Mouse (Mus musculus): Measurements from ENCODE around the gene Zfp1.
"Not testable (repeated sequence)": the region's sequence is repeated elsewhere in the genome, so short reads cannot be mapped to it uniquely, and the experiment has no call there.

Zfp1 gene

DNA sequence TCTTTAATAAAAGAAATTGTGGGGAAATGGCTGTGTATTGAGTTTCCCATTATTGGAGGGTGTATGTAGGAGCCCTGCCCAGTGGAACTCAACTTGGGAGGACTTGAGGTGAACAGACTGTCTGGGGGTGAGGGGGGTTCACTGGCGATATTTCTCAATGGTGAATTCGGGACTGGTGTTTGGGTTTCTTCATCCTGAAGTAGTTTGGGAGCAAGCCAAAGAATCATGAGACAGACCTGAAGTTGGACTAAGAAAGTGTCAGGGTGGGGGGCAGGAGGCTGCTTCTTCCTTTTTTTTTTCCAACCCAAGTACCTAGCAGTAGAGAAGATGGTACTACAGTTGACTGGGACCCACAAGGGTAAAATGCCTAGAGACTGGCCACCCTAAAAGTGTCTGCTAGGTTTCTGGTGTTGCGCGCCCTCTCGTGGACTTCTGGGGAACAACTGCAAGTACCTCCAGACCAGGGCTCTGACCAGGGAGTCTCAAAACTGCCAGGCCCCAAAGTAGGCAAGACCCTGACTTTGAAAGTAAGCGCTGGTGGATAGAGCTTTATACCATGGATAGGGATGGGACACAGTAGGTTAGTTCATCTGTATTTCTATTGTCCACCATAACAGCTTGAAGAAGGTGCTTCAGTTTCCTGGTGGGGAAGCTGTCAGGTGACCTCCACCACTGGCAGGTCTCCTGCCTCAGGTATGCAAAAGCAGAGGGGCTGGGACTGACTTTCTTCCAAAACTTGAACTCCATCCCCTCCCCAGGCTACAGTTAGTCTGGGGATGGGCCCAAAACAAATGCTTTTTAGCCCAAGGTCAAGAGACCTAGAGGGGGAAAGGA lies 17.3 kb upstream of the Zfp1 start:
- peak in 1 of 2 experiments; percentile 76 for DNase-seq (ENCODE audit: low spot score in 2 of 2)

DNA sequence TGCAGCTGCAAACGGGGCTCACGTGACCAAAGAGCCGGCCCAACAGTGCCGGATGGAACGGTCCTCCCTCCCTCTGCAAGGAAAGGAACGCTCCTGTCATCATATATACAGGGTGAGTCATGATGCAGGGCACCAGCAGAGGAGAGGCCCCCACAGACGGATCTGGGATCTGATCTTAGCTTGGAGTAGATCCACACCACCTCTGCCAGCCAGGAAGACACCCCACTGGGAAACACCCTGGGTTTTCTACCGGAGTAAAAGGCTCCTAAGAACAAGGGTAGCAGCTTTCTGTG lies 16.7 kb upstream of the Zfp1 start:
- DNase-seq (ENCODE audit: low spot score in 2 of 2), result peak in 1 of 2 experiments; percentile 52

DNA sequence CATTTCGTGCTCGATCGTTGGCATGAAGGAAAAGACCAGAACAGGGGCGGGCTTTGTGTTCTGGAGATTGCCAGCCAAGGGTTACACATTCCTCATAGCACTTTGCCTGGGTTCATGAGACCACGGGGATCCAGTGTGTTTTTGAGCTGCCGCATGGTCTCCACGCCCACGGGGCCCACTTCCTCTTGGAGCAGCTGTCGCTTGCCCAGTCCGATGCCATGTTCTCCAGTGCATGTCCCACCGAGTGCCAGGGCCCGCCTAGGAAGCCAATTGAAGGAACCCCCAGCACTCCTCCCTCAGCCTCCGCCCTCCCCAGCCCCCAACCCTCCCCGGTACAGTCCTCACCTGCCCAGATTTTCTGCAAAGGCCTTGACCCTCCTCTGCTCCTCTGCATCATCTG lies 16.3 kb upstream of the Zfp1 start:
- DNase-seq (ENCODE audit: low spot score in 2 of 2), result no peak

DNA sequence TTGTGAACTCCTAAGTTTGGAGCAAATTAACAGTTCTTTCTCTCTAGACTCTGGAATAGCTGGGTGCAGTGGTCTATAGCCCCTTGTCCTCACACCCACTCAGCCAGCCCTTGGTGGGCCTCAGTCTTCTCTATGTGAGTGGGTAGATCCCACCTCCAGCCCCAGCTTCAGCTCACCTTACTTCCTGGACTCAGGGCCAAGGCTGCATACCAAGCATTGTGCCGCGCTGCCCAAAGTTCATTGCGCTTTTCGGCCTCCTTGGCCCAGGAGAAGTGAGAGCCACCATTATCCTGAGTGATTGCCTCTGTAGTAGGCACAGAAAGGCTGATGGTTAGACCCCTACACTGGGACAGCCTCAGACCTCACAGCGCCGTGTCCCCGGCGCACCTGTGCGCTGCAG lies 15.3 kb upstream of the Zfp1 start:
- no peak for DNase-seq (ENCODE audit: low spot score in 2 of 2)

DNA sequence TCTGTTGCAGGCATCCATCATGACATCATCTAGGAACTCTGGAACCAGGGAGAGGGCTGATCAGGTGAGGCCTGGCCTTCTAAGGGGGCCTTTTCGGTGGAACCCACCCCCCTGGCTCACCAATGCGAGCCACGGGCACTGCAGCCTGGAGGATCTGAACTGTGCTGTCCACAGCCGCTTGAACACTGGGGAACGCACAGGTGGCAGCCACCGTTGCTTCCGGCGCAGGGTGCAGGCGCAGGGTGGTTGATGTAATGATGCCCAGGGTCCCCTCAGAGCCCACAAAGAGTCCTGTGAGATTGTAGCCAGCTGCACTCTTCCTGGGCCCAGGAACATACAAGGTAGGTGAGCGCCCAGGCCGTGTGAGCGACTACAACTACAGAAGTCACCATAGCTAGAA lies 14.8 kb upstream of the Zfp1 start:
- no peak for DNase-seq (ENCODE audit: low spot score in 2 of 2)

DNA sequence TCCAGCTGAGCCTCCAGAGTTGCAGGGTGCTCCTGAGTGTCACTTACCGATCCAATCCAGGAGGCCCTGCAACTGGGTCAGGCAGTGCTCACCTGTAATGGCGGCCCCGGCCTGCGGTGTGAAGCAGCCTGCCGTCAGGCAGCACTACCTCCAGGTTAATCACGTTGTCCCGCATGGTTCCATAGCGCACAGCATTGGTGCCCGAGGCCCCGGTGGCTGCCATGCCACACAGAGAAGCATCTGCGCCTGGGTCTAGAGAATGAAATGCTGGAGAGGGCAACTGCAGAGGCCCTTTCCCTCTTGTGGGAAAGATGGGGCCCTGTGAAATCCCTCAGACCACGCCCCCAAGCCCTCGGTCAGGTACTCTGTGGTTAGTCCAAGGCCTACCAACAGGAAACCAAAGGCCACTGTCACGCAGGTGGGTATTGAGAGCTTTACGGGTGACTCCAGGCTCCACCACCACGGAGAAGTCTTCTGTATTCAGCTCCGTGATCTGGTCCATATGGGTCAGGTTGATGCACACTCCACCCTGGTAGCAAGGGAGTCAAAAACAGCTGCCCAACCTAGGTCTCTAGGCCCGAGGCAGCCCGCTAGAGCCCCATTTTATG lies 14.2 kb upstream of the Zfp1 start:
- DNase-seq (ENCODE audit: low spot score in 2 of 2), result no peak

DNA sequence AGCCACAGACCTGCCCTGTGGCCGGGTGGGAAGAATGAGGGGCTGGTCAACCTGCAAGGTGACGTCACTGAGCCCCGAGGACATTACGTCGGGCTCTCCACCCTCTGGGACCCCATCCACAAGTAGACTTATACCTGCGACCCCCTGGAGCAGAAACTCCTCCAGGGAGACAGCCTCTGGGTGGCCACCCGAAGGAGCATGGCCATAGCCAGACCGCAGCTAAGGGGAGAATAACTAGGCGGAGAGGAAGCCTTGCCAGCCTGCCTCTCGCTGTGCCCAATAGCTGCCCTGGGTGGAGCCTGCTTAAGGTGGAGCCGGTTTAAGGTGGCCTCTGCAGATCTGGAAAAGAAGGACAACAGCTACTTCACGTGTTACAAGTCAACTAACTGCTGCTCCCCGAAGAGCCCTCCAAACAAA lies 13.1 kb upstream of the Zfp1 start, which contains the start of gene Ldhd:
TSS of gene Ldhd (minus strand) at position 270 of the 417 bp plus-strand sequence.
- peak in 1 of 2 experiments; percentile 57 for DNase-seq (ENCODE audit: low spot score in 2 of 2)

DNA sequence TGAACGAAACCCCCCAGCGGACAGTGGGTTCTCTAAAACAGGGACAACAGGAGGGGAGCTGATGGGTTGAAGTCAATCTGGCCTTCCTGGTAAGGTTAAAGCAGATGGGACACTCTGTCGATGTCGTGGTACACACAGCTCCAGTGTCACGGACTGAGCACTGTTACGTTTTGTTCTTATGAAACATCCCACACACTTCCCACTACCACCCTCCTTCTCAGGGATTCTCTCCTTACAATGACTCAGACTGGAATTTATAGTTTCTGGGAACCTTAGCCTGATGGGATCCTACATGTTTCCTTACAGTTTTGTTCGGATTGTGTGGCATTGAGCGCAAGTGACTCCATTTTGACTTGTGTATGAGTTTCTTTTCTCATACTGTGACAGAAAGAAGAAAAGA lies 11.6 kb upstream of the Zfp1 start:
- no peak for DNase-seq (ENCODE audit: low spot score in 2 of 2)

DNA sequence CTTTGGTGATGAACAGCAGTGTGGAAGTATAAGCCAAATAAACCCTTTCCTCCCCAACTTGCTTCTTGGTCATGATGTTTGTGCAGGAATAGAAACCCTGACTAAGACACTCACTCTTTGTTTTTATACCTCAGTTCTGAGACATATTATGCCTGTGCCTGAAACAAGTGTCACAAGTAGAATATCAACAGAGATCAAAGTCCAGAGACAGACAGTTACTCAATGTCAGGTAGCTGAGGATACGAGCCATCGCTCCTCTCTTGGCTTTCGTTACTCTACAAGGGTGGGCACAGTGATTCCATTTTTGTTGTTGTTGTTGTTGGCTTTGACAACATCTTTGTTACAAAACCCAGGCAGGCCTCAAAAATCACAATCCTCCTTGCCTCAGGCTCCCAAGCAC lies 10.2 kb upstream of the Zfp1 start:
- DNase-seq (ENCODE audit: low spot score in 2 of 2), result no peak

DNA sequence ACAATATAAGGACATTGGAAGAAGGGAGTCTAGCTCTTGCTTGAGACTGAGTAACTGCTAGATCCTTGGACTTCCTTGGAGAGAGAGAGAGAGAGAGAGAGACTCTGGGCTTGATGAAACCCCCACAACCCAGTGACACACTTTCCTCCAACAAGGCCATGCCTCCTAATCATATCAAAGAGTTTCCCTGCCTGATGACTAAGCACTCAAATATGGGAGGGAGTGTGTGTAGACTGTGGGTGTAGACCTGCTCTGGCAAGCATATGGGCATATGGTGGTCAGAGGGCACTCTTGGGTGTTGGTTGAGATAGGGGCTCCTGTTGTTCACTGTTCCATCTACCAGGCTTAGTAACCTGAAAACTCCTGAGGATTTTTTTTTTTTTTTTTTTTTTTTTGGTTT lies 5.1 kb upstream of the Zfp1 start:
- no peak for DNase-seq (ENCODE audit: low spot score in 2 of 2)

DNA sequence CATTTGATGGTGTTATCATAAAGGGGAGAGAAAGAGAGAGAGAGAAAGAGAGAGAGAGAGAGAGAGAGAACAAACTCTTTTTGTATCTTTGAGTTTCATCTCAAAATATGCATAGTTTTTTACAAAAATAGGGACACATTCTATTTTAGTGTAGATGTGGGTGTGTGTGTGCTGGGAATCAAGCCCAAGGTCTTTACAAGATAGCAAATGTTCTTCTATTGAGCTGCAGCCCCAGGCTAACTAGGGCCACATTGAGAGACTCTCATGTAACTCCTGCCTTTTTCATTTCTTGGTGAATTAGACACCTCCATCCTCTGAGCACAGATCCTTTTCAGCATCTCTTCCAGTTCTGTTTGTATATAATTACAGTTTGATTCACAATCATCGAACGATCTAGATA lies 2.1 kb upstream of the Zfp1 start:
- DNase-seq (ENCODE audit: low spot score in 2 of 2), result no peak

DNA sequence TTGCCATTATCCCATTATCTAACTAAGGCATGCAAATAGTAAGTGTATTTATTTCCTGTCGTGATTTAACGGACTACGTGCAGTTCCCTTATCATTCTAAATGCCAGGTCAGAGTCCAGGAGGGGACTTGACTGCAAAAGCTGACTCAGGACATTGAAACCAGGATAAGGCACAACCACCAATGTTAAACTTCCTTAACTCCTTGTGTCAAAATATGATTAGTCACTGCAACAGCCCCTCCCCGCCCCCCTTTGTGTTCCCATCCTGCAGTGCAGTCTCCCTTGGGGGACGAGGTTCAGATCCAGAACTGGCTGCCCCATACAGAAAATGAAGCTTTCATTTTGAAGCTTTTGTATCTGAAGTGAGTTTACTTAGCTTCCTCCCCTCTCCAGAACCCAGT lies 705 bp upstream of the Zfp1 start:
- DNase-seq (ENCODE audit: low spot score in 2 of 2), result no peak

DNA sequence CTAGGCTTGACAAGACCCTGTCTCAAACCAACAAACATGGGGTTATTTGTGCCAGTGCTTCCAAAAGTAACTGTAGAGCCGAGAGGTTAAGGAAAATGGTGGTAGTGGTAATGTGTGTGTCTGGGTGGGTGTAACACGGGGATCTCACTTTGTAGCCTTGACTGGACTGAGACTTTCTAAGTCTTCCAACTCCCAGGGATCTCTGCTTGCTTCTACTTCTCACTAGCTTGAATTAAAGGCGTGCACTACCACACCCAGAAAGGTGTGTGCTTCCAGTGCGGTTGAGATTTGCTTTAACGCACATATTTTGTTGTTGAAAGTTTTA lies 300 bp upstream of the Zfp1 start:
- DNase-seq (ENCODE audit: low spot score in 2 of 2), result no peak

DNA sequence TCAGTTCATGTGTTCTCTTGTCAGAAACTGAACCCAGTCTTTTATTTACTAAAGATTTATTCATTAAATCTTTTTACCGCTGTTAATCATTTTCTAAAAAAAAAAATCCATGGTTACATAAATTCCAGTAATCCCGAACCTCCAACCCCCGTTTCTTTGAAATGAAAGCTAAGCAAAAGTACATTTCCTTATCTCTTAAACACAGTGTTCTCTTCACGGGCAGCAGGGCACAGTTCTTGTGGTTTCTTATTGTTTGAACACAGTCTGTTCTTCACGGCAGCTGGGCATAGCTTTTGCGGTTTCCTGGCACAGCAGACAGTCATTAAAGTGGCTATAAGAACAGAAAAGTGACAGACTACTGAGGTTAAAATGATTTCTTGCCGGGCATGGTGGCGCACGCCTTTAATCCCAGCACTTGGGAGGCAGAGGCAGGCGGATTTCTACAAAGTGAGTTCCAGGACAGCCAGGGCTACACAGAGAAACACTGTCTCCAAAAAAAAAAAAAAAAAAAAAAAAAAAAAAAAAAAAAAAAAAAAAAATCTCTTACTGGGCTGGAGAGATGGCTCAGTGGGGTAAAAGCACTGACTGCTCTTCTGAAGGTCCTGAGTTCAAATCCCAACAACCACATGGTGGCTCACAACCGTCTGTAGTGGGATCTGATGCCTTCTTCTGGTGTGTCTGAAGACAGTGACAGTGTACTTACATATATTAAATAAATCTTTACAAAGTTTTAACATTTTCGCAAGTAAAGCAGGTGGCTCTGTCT lies 1.3 kb downstream of the Zfp1 start:
- DNase-seq (ENCODE audit: low spot score in 2 of 2), result not testable (repeated sequence)

DNA sequence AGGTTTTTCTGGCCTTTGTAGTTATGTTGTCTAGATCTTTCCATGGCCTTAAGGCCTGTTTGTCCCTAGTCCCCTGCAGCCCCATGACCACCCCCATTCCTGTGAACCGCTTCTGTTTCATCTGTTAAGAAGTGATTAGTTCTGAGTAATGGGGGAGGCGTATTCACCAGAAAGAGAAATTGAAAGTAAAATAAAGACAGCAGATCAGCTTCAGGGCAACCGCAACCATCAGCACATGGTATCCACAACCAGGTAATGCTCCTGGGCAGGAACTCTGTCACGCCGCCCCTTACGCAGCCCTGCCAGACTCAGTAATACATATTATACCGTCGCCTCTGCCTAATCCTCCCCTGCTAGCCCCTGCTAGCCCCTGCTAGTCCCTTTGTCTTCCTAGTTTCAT lies 2.5 kb downstream of the Zfp1 start:
- no peak for DNase-seq (ENCODE audit: low spot score in 2 of 2)

DNA sequence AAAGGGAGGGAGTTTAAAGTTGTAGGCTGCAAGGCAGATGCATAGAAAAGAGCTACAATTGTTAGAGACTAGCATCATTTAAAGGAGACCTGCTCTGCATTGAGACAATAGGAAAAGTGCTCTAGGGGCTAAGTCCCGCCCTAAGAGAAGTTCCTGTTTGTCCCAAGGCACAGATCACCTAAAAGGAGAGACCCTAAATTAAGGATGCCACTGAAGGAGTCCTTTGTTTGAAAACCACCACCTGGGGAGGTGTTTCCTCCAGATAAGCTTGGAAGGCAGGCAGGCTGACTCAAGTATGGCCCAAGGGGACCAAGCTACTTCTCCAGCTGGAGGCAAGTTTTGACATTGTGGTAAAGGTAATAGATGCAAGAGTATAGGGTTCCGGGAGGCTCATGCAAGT lies 5.6 kb downstream of the Zfp1 start:
- DNase-seq (ENCODE audit: low spot score in 2 of 2), result no peak

DNA sequence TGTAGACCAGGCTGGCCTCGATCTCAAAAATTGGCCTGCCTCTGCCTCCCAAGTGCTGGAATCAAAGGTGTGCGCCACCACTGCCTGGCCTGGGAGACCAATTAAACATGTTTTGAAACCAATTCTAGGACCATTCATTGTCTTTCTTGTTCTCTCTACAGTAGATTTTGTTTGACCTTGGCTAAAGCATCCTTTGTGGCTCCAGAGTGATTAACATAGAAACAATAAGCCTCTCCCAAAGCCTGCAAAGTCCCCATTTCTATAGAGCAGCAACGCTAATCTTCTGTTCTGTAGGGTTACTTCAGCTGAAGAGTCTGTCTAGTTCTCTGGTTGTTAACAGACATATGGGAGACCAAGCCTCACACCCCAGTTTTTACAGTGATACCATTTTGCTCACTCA lies 7.5 kb downstream of the Zfp1 start:
- no peak for DNase-seq (ENCODE audit: low spot score in 2 of 2)

DNA sequence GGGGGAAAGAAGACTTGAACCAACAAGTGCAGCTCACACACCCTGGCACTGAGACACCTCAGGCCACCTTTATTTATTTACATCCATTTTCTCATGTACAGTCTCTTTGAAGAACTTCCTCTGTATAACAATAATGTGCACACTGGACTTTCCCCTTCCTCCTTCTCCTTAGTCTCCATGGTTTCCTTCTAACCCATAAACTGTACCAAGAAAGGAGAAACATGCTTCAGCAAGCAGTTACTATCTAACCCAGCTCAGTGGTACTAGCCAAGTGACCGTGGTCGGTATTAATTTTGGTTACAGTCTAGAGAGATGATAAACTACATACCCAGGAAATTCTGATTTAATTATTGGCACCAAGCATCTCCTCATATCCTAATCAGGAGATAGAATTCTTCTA lies 10.3 kb downstream of the Zfp1 start:
- DNase-seq (ENCODE audit: low spot score in 2 of 2), result no peak

DNA sequence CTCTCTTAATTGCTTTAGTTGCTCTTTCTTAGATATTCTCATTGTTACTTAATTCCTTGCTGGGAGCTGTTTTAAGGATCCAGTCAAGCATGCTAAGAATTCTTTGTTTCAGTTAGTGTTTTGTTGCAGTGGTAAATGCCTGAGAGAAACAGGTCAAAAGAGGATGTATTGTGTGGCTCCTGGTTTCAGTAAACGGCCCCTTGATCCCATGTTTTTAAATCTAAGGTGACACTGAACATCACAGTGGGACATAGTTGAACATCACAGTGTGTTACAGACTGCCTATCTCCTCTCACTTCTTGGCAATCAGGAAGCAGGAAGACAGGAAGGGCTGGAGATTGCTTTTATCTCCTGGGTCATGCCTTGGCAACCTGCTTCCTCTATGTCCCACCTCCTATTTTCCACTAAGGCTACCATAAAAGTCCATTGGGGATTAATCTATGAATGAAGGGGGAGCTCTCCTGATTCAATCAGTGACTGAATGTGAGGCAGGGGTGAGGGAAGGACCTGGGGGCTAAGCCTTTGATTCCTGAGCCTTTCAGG lies 14.2 kb downstream of the Zfp1 start:
- DNase-seq (ENCODE audit: low spot score in 2 of 2), result no peak

DNA sequence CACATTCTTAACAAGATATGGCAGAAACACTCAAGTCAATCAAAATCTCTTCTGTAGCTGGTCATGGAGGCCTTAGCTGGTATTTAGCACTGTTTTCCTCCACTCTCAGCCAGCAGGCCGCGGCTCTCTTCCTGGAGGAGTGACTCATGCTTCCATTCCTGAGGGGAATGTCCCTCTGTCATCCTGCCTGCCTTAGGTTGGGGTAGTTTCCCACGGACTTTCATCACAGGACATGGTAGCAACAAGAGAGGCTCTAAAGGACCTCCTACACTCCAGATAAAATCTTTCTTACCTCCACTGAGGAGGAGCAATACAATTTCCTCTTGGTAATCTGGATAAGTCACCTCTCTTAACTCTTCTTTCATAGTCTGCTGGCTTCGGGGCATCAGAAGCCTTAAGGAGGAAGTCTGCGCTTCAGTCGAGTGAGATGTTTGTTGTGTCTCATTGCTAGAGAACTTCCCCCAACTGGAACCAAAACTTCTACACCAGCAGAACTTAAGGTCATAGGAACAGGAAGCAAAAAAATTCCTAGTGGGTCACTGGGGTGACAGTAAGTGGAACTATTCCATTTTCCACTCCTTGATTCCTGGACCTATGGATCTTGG lies 15.7 kb downstream of the Zfp1 start:
- no peak for DNase-seq (ENCODE audit: low spot score in 2 of 2)

DNA sequence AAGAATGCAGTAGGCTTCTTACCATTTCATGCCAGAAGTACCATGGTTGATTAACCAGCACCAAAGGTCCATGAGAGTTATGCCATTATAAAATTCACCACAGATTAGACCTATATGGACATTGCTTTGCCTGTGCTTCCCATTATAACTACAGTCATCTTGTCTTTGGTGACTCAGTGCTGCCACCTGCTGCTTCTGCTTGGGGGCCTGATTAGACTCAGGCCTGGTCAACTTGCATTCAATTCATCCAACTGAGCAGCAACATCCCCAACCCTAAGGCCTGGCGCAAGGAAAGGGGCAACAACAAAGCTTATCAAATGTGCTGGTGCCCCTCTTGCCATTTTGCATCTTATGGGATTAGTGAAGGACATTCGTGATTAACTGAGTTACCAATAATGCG lies 19.3 kb downstream of the Zfp1 start:
- peak in 1 of 2 experiments; percentile 86 for DNase-seq (ENCODE audit: low spot score in 2 of 2)

DNA sequence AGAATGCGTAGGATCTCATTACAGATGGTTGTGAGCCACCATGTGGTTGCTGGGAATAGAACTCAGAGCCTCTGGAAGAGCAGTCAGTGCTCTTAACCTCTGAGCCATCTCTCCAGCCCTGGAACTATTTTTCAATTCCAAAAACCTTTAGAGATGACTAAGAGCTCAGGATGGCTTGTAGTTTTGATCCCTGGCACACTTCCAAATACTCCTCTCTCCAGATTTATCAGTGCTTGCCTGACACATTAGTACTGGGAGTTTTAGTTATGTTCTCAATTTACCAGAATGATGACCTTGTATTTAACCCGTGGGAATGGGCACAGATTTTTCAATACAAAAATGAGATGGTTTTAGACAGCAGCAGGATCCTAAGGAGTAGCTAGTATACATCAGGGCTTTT lies 23.6 kb downstream of the Zfp1 start:
- no peak for DNase-seq (ENCODE audit: low spot score in 2 of 2)
